Mouse (Mus musculus) MEL (cell line): ENCODE data around the gene Ipmk. TPM values are rescaled to one million over a fixed set of nuclear protein-coding genes. Genes with fewer than 3 reads are reported as not detected.
"Not testable (repeated sequence)": the region's sequence is repeated elsewhere in the genome, so short reads cannot be mapped to it uniquely, and the experiment has no call there.

Source experiments
- DNase-seq: peaks from one replicate; pipeline ENCODE4 v3.0.0; 2011; ENCODE audit warnings: low read depth, low spot score
- H3K27ac ChIP-seq: 2 replicates; pipeline ENCODE4 v1.5.1; 2012; ENCODE audit warnings: low read depth, mild to moderate bottlenecking, control low read depth, low read length, moderate library complexity; ENCODE audit not compliant: control insufficient read depth
- H3K27me3 ChIP-seq, 2 experiments: fragments of 150-350 bp in 1 of 2; sonication (generic) in 1 of 2; 2 replicates each; pipeline ENCODE4 v1.6.1; 2012; ENCODE audit warnings: low read length in 2 of 2, mild to moderate bottlenecking in 2 of 2, improper control_type of control experiment in 1 of 2, moderate library complexity in 1 of 2; ENCODE audit not compliant: insufficient read depth in 2 of 2, control insufficient read depth in 1 of 2
- H3K36me3 ChIP-seq, 2 experiments: 2 replicates each; pipeline ENCODE4 v1.6.1; 2012 to 2014; ENCODE audit warnings: low read length in 2 of 2, improper control_type of control experiment in 1 of 2, inconsistent platforms in 1 of 2, mild to moderate bottlenecking in 1 of 2; ENCODE audit not compliant: insufficient read depth in 2 of 2, control insufficient read depth in 1 of 2
- H3K4me1 ChIP-seq, 2 experiments: fragments of 150-350 bp in 1 of 2; sonication (generic) in 1 of 2; 2 replicates each; pipeline ENCODE4 v1.6.1; 2012; ENCODE audit warnings: low read length in 2 of 2, improper control_type of control experiment in 1 of 2, mild to moderate bottlenecking in 1 of 2; ENCODE audit not compliant: insufficient read depth in 2 of 2, control insufficient read depth in 1 of 2
- H3K4me3 ChIP-seq, 2 experiments: fragments of 150-350 bp in 1 of 2; sonication (generic) in 1 of 2; 2 replicates each; pipeline ENCODE4 v1.5.1; 2012; ENCODE audit warnings: low read depth in 2 of 2, low read length in 2 of 2, mild to moderate bottlenecking in 2 of 2, moderate library complexity in 2 of 2, control low read depth in 1 of 2, improper control_type of control experiment in 1 of 2; ENCODE audit not compliant: control insufficient read depth in 1 of 2, insufficient read depth in 1 of 2
- H3K79me2 ChIP-seq: 2 replicates; pipeline ENCODE4 v1.6.1; 2012; ENCODE audit warnings: mild to moderate bottlenecking, low read length, moderate library complexity; ENCODE audit not compliant: control insufficient read depth, poor library complexity, insufficient read depth
- H3K9ac ChIP-seq: 2 replicates; pipeline ENCODE4 v1.6.1; 2012; ENCODE audit warnings: low read depth, mild to moderate bottlenecking, control low read depth, low read length, moderate library complexity; ENCODE audit not compliant: control insufficient read depth, poor library complexity, severe bottlenecking
- H3K9me3 ChIP-seq: fragments of 150-350 bp; sonication (generic); replicated peaks from 2 replicates; pipeline ENCODE4 v1.6.1; 2012; ENCODE audit warnings: mild to moderate bottlenecking, low read length, improper control_type of control experiment, moderate library complexity; ENCODE audit not compliant: insufficient read depth
- CHD1 ChIP-seq: IDR thresholded peaks from 2 replicates; pipeline ENCODE4 v1.6.1; 2012; ENCODE audit warnings: low read depth, mild to moderate bottlenecking, inconsistent platforms, low read length, improper control_type of control experiment
- JUND ChIP-seq: IDR thresholded peaks from 2 replicates; pipeline ENCODE4 v1.6.1; 2011; ENCODE audit warnings: low read depth, mild to moderate bottlenecking, improper control_type of control experiment, low read length
- MAX ChIP-seq: IDR thresholded peaks from 2 replicates; pipeline ENCODE4 v1.6.1; 2011; ENCODE audit warnings: low read length, improper control_type of control experiment
- MXI1 ChIP-seq: IDR thresholded peaks from 2 replicates; pipeline ENCODE4 v1.6.1; 2011; ENCODE audit warnings: mild to moderate bottlenecking, low read depth, low read length, improper control_type of control experiment
- POLR2A ChIP-seq, 2 experiments: IDR thresholded peaks; 2 replicates each; pipeline ENCODE4 v1.6.1; 2011 to 2012; ENCODE audit warnings: low read length in 2 of 2, mild to moderate bottlenecking in 2 of 2, control low read depth in 1 of 2, improper control_type of control experiment in 1 of 2, low read depth in 1 of 2, moderate library complexity in 1 of 2; ENCODE audit not compliant: control insufficient read depth in 1 of 2, insufficient read depth in 1 of 2, poor library complexity in 1 of 2
- RCOR1 ChIP-seq: IDR thresholded peaks from 2 replicates; pipeline ENCODE4 v1.6.1; 2012; ENCODE audit warnings: low read depth, mild to moderate bottlenecking, inconsistent platforms, low read length, improper control_type of control experiment
- SMC3 ChIP-seq: IDR thresholded peaks from 2 replicates; pipeline ENCODE4 v1.6.1; 2011; ENCODE audit warnings: low read depth, low read length, improper control_type of control experiment
- USF2 ChIP-seq, 2 experiments: IDR thresholded peaks; 2 replicates each; pipeline ENCODE4 v1.6.1; 2011 to 2012; ENCODE audit warnings: improper control_type of control experiment in 2 of 2, low read length in 2 of 2, borderline replicate concordance in 1 of 2, inconsistent platforms in 1 of 2, low read depth in 1 of 2, mild to moderate bottlenecking in 1 of 2; ENCODE audit not compliant: insufficient read depth in 1 of 2
- polyA plus RNA-seq, 2 experiments: library from polyadenylated mRNA; stranded (reverse) in 1 of 2; unstranded in 1 of 2; fragments of >175 nt in 1 of 2; fragments of >200 nt in 1 of 2; gene quantifications; 2 replicates each; pipeline versions ENCODE4 v1.2.1 to v1.2.4; 2012; ENCODE audit warnings: low replicate concordance in 2 of 2, low read depth in 1 of 2; ENCODE audit not compliant: insufficient read length in 2 of 2, insufficient read depth in 1 of 2, missing spikeins in 1 of 2
- total RNA-seq: library from RNA; depleted of rRNA; stranded (reverse); fragments of 300-350 nt; gene quantifications from 2 replicates; pipeline ENCODE4 v1.2.3, GENCODE M21; 2012

Ipmk gene
- total and polyA plus RNA-seq, 3 experiments: 21.0 to 36.7 TPM; not detected in 1

DNA sequence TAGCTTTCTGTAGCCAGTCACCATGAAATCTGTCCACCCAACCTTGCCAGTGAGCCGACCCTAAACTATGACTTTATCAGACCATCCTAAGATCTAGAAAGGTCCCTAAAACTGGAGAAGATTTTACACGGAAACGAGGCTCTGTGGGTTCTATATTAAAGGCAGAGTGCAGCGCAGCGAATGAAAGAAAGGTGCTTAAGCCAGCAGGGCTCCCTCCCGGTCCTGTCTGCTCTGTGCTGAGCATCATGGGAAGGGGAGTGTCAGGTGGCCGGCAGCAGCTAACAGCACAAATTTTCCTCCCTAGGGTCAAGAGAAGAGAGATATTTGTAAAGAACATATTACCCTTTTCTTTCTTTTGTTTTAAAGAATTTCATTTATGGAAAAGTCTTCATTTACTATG is 34.5 kb downstream of the Ipmk start:
- Histone ChIP-seq H3K9ac (no peak overlapping the region), H3K4me3 (no peak overlapping the region), H3K27ac (no peak overlapping the region), H3K79me2 (no peaks in the 10 kb centered on the region), H3K27me3 (no peaks in the 10 kb centered on the region), H3K36me3 (peaks cover 0 to 3% of the 10 kb centered on the region in 2 experiments; a peak in 1 of 4 replicates), H3K4me1 (no peaks in the 10 kb centered on the region), H3K9me3 (no peaks in the 10 kb centered on the region)
- DNase-seq: no peak
- TF ChIP-seq JUND (no peak), POLR2A (IDR thresholded peaks at IDR 0.05; ENCODE audit: control insufficient read depth in 1 of 2, insufficient read depth in 1 of 2, low read depth in 1 of 2, low read length in 2 of 2, poor library complexity in 1 of 2) (no peak), USF2 (IDR thresholded peaks at IDR 0.05; ENCODE audit: borderline replicate concordance in 1 of 2, insufficient read depth in 1 of 2, low read depth in 1 of 2, low read length in 2 of 2) (no peak), MXI1 (no peak), RCOR1 (no peak), MAX (no peak), SMC3 (no peak)

DNA sequence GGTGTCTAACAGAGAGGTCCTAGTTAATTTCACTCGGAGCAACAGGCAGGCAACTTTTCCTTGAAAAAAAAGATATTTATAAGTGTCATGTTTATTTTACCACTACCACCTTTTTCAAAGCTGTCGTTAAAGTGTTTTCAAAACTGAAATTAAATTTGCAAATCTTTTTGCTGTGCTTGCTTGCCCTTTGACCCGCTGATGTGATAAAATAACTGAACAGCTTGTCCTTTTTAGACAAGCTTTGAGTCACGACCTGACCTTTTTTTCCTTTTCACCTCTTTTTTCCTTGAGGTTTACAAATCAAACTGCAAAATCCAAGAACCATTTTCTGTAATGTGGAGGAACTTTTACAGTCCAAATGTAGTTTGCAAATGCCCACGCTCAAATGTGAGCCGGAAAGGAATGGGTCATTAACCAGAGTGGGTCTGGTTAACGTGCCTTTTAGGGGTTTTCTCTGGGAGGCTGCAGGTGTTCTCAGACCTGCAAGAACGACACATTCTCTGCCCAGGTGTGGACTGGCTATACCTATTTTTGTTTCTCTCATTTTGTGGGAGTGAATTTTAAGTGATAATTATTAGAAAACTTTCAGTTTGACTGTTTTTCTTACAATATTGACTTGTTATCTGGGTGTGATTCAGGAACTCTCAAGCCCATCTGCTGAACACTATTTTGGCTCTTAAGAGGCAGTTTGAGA is 35.4 kb downstream of the Ipmk start:
- Histone ChIP-seq H3K9ac (no peak overlapping the region), H3K27ac (no peak overlapping the region), H3K9me3 (no peaks in the 10 kb centered on the region), H3K4me1 (no peaks in the 10 kb centered on the region), H3K79me2 (no peaks in the 10 kb centered on the region), H3K27me3 (no peaks in the 10 kb centered on the region), H3K36me3 (peaks cover 0 to 3% of the 10 kb centered on the region in 2 experiments; a peak in 1 of 4 replicates), H3K4me3 (no peak overlapping the region)
- TF ChIP-seq CHD1: no peak
- no peak for DNase-seq

DNA sequence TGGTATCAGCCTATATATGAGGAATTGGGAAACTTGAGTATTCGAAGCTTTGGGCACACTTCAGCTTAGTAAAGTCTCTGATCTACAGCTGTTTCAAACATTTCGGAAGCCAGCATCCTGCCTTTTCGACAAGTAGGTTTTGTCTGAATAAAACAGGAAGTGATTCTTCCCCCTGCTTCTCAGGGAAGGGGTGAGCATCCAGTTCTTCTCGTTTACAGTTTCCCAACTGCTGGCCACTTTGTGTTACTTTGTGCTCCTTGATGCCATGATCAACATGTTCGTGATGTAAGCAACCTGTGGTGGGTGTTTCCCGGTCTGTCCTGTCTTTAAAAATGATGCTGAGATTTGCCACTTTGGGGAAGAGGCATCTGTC is 36.0 kb downstream of the Ipmk start:
- H3K4me1 ChIP-seq, DNase-seq, H3K36me3 ChIP-seq, H3K9me3 ChIP-seq, H3K27me3 ChIP-seq, H3K79me2 ChIP-seq, H3K27ac ChIP-seq, H3K4me3 ChIP-seq, H3K9ac ChIP-seq: not testable (repeated sequence)
